Mouse (Mus musculus) C2C12 (cell line): Measurements from ENCODE around the gene Vav1. TPM values are rescaled to one million over a fixed set of nuclear protein-coding genes. Genes with fewer than 3 reads are reported as not detected.

Experiments
- H3K27me3 ChIP-seq: one replicate; pipeline ENCODE4 v1.6.1; 2011; ENCODE audit not compliant: control insufficient read depth, insufficient read depth, insufficient read length
- H3K36me3 ChIP-seq: one replicate; pipeline ENCODE4 v1.6.1; 2011; ENCODE audit not compliant: control insufficient read depth, insufficient read depth
- H3K4me3 ChIP-seq: one replicate; pipeline ENCODE4 v1.5.1; 2011; ENCODE audit warnings: mild to moderate bottlenecking, control low read depth; ENCODE audit not compliant: poor library complexity, insufficient read depth, severe bottlenecking
- H3K79me2 ChIP-seq: one replicate; pipeline ENCODE4 v1.6.1; 2011; ENCODE audit not compliant: control insufficient read depth, insufficient read depth
- H3K79me3 ChIP-seq: one replicate; pipeline ENCODE4 v1.6.1; 2011; ENCODE audit warnings: low read depth, control low read depth
- H3ac ChIP-seq: one replicate; pipeline ENCODE3; 2011; ENCODE audit warnings: low read depth; ENCODE audit not compliant: control insufficient read depth, insufficient read length
- CEBPB ChIP-seq: IDR thresholded peaks from one replicate; pipeline ENCODE4 v1.6.1; 2011; ENCODE audit warnings: low read depth, mild to moderate bottlenecking, control low read depth, moderate library complexity
- CTCF ChIP-seq: IDR thresholded peaks from one replicate; pipeline ENCODE4 v1.5.1; 2011; ENCODE audit not compliant: control insufficient read depth, insufficient read depth, insufficient read length
- FOSL1 ChIP-seq: IDR thresholded peaks from one replicate; pipeline ENCODE4 v1.8.0; 2011; ENCODE audit warnings: mild to moderate bottlenecking, low read length; ENCODE audit not compliant: poor library complexity, insufficient read depth, severe bottlenecking
- MAX ChIP-seq: IDR thresholded peaks from one replicate; pipeline ENCODE4 v1.6.1; 2011; ENCODE audit warnings: mild to moderate bottlenecking, control low read depth
- MYOD1 ChIP-seq: IDR thresholded peaks from one replicate; pipeline ENCODE4 v1.6.1; 2011; ENCODE audit warnings: low read depth; ENCODE audit not compliant: control insufficient read depth, insufficient read length
- MYOG ChIP-seq: IDR thresholded peaks from one replicate; pipeline ENCODE4 v1.6.1; 2011; ENCODE audit not compliant: control insufficient read depth, insufficient read length; ENCODE audit errors: extremely low read depth
- USF1 ChIP-seq: IDR thresholded peaks from one replicate; pipeline ENCODE4 v1.6.1; 2011; ENCODE audit warnings: low read depth, mild to moderate bottlenecking, control low read depth, moderate library complexity
- polyA plus RNA-seq: library from polyadenylated mRNA; unstranded; fragments of >200 nt; fragmentation: generic; extraction: Trizol; gene quantifications from one replicate; pipeline ENCODE4 v1.2.1, GENCODE M21; 2012; ENCODE audit warnings: missing spikeins

Vav1 gene
- polyA plus RNA-seq, 1 experiment = not detected

DNA sequence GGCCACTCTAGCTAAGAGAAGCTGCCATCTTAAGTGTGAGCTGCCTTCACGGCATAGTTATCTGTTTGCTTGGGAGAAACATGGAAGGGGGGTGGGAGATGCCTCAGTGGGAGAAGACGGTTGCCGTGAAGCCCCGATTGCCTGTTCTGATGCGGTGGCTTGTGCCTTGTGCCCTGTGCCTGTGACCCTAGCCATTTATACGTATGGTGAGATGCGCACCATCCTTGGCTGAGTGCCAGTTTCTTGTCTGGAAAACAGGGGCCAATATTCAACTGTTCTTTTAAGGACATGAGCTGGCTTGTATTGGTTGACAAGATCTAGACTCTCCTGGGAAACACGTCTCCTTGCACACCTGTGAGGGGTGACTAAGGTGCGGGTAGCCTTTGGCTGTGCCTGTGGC lies 72.2 kb downstream of the Vav1 start:
- H3K27me3 ChIP-seq = no peaks in the 10 kb centered on the region
- no peaks in the 10 kb centered on the region for H3K79me3 ChIP-seq
- H3K79me2 ChIP-seq = no peaks in the 10 kb centered on the region
- no peak for TF ChIP-seq CTCF
- TF ChIP-seq MAX = no peak
- no peak for TF ChIP-seq MYOD1
- H3K36me3 ChIP-seq = no peaks in the 10 kb centered on the region
- H3K4me3 ChIP-seq = no peak overlapping the region
- no peak overlapping the region for H3ac ChIP-seq

DNA sequence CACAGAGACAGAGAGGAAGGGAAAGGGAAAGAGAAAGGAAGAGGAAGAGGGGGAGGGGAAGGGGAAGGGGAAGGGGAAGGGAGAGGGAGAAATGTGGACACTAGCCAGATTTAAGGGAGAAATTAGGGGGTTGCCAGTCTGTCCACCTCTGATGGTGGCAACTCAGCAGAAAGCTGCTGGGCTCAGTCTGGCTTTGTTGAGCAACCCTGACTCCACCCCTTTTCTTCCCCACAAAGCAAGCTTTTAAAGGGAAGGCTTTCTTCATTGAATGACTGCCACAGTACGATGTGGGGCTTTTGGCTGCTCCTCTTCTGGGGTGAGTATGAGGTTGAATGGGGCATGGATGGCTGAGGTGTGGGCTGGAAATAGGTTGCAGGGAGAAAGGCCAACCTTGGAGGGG lies 79.5 kb downstream of the Vav1 start, which contains the start of gene Adgre1:
Gene Adgre1, plus strand, starts transcription at position 251 of the 400 bp plus-strand sequence.
- H3K79me3 ChIP-seq = no peaks in the 10 kb centered on the region
- no peaks in the 10 kb centered on the region for H3K36me3 ChIP-seq
- H3K4me3 ChIP-seq = no peak within 1 kb of the TSS
- no peaks in the 10 kb centered on the region for H3K27me3 ChIP-seq
- no peak within 1 kb of the TSS for H3ac ChIP-seq
- TF ChIP-seq FOSL1 (no peak), CTCF (no peak), CEBPB (no peak), MYOD1 (no peak)
- no peaks in the 10 kb centered on the region for H3K79me2 ChIP-seq

- no peaks in the 10 kb centered on the region for H3K36me3 ChIP-seq
- no peaks in the 10 kb centered on the region for H3K79me3 ChIP-seq
- H3ac ChIP-seq = no peak overlapping the region
- no peaks in the 10 kb centered on the region for H3K27me3 ChIP-seq
- no peak for TF ChIP-seq MYOD1
- no peak for TF ChIP-seq FOSL1
- TF ChIP-seq USF1 = no peak
- no peak for TF ChIP-seq CEBPB
- TF ChIP-seq MAX = no peak
- TF ChIP-seq MYOG = no peak
- no peak for TF ChIP-seq CTCF
- H3K79me2 ChIP-seq = no peaks in the 10 kb centered on the region
- H3K4me3 ChIP-seq = no peak overlapping the region
Observed at GRCm38 (mm10) chr17:57359485-57360241, 80.8 kb downstream of the Vav1 start.

Other genes with a start within 250 kb of the Vav1 start
- gene Khsrp, start 247.6 kb upstream of the Vav1 start, polyA plus RNA-seq = 68.5 TPM
- gene Slc25a41, start 237.4 kb upstream of the Vav1 start, polyA plus RNA-seq = not detected
- not detected for gene Crb3, start 220.0 kb upstream of the Vav1 start, polyA plus RNA-seq
- gene Slc25a23, start 219.2 kb upstream of the Vav1 start, polyA plus RNA-seq = 0.89 TPM
- not detected for gene Dennd1c, start 200.6 kb upstream of the Vav1 start, polyA plus RNA-seq
- 0.18 TPM for gene Tubb4a, start 191.3 kb upstream of the Vav1 start, polyA plus RNA-seq
- 11.8 TPM for gene Tnfsf9, start 173.8 kb upstream of the Vav1 start, polyA plus RNA-seq
- gene Cd70, start 129.3 kb upstream of the Vav1 start, polyA plus RNA-seq = not detected
- gene Tnfsf14, start 84.9 kb upstream of the Vav1 start, polyA plus RNA-seq = not detected
- gene C3, start 51.0 kb upstream of the Vav1 start, polyA plus RNA-seq = 0.01 TPM
- gene Gpr108, start 30.7 kb upstream of the Vav1 start, polyA plus RNA-seq = 24.7 TPM
- 45.7 TPM for gene Trip10, start 29.6 kb upstream of the Vav1 start, polyA plus RNA-seq
- not detected for gene Adgre1, start 79.6 kb downstream of the Vav1 start, polyA plus RNA-seq